Mouse (Mus musculus): ENCODE measurements around the gene Carhsp1.

DNA sequence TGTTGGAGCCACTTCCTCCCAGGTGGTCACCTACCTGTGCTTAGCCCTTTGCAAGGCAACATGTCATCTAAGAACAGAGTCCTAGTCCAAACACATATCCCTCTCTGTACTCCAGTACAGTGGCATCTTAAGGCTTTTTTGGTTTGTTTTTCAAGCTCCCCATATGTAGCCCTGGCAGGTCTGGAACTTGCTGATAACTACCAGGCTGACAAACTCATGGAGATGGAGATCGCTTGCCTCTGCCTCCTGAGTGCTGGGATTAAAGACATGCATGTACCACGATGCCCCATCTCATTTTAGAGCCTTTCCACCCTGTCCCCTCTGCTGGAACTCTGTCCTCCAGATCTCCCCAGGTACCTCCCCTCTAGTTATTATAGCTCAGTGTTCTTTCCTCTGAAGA, 4.3 kb upstream of the Carhsp1 start:
- TF ChIP-seq CTCF (IDR thresholded peaks at IDR 0.05), result no peak
- TF ChIP-seq POLR2A (IDR thresholded peaks at IDR 0.05; ENCODE audit: insufficient read depth, low read depth, low read length), result no peak
